Mouse (Mus musculus) frontal cortex, postnatal 36 days (tissue): ENCODE results near the gene Adgrv1.
A peak's percentile ranks its signal among the peaks of the same experiment; 100 is the strongest.

Experiments
- DNase-seq, 2 experiments: peaks; one replicate each; pipeline ENCODE4 v3.0.0; 2022; ENCODE audit warnings: low spot score in 2 of 2

Adgrv1 gene

GRCm38 (mm10) chr13:81239836-81240235, 393.1 kb downstream of the Adgrv1 start:
- DNase-seq: no peak

GRCm38 (mm10) chr13:81239427-81239826, 393.5 kb downstream of the Adgrv1 start:
- no peak for DNase-seq

DNA sequence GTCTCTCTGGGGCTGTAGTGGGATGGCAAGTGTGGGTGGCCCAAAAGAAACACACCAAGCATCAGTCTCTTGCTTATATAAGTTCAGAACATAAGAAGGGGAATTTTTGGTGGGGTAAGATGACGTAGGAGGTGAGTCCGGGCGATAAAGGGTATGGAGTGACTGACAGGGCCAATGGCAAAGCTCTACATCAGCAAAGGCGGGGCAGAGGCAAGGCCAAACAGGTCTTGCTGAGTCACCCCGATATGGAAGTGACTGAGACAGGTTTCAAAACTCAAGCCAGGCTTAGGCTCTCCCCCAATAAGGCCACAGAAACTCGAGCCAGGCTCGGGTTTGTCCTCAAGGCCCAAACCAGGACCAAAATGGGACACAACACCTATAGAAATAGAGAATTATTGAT, 394.1 kb downstream of the Adgrv1 start:
- DNase-seq: no peak

- DNase-seq: no peak
Observed at GRCm38 (mm10) chr13:81237947-81238346, 395.0 kb downstream of the Adgrv1 start.

DNA sequence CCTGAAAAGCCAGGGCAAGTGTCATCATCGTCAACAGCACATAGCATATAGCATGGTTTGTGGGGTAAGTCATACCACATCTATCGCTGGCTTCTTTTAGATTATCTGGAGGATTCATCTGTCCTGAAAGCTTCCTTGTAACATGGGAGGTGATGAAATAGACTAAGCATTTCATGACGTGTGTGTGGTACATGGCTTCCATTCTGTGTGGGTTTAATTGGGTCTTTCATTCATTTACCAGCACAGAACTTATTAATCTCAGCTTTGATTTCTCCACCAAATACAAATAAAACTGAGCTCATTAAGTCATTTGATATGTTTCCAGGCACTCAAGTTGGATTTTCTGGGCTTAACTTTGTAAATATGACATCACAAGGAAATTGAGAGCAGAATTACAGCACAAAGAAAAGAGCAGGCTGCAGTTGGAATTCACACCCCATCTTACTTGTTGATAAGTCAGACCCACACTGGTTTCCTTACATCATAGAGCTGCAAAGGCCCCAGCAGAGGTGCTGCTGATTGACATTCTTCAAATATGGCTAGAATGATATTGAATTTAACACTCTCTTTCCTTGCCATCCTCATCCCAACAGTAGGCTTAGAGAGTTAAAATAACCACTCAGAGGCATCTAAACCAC, 396.1 kb downstream of the Adgrv1 start:
- no peak for DNase-seq

DNA sequence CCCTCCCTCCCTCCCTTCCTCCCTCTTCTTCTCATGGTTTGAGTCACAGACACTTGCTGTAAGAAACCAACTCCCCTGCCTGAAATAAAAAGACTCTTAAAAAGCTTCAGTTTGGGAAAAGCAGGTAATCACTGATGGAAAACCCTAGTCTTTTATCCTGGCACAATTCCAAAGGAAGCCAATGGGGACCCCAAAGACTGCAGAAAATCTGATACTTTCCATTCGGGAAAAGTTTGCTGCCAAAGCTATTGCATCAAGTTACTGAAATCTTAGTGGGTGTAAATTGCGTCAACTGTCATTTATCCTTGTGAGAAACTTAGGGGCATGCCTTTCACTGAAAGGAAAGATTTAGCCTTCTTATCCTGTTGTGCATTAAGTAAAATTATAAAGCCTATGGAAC, 398.9 kb downstream of the Adgrv1 start:
- no peak for DNase-seq

DNA sequence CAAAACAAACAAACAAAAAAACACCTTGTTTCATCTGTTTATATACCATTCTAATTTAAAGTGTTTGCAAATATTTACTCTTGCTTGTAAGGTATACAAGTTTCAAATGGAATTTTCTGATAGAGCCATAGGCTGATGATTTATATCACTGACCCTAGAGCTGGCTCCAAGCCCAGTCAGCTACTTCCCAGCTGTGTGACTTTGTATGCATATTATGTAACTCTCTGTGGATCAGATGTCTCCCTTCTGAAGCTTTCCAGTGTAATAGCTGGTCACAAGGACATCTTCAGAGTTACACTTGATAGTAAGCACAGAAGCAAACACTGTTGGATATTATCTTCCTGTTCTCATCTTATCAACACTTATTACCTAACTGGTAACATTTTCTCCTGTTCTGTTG, 400.1 kb downstream of the Adgrv1 start:
- no peak for DNase-seq

GRCm38 (mm10) chr13:81230161-81230560, 402.8 kb downstream of the Adgrv1 start:
- DNase-seq: no peak

DNA sequence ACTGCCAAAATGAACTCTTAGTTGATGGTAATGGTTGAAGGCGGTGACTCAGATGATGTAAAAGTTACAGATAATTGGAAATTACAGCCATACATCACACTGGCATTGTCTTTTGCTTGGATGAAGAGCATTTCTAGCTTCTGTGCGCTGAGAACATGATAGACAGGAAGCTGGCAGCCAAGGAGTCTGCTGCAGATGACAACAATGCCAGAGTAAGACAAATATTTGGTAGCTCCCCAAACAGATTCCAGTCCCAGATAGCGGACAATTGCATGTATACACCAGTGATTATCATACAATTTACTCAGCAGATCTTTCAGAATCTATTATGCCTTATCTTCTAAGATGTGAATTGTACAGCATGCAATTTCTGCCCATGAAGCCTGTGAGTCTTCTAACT, 409.2 kb downstream of the Adgrv1 start:
- DNase-seq: no peak

DNA sequence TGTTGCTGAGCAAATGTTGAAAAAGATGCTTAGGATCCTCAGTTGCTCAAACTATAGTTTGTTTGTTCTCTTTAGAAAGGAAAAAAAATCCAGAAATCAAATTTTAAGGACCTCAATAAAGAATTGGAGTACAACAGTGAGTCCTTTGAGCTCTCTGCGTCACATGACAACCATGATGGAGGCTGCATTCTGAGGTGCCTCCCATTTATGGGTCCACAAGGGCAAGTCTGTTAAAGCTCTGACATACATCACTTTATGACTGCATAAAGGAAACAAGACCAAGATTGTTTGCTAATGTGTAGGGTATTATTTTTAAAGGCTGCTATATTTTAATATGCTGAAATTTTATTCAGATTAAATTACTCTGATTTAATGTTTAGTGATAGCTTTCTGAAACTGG, 410.6 kb downstream of the Adgrv1 start:
- DNase-seq: no peak

DNA sequence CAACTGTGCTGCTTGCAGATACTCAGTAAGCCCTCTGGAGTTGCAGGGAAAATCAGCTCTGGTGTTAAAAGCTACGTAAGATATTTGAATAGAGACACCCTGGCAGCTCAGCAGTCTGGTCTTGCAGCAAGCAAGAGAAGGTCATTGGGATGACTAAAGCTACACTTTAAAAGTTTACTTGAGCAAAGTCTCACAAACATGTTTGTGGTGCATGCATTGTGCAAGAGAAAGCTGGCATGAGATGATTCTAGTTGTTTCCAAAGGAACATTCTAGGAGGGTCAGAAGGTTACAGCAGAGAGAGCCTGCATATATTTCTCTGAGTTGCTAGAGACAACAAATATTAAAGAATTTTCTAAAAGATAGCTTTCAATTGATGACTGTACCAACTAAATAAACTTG, 421.5 kb downstream of the Adgrv1 start:
- DNase-seq: no peak

DNA sequence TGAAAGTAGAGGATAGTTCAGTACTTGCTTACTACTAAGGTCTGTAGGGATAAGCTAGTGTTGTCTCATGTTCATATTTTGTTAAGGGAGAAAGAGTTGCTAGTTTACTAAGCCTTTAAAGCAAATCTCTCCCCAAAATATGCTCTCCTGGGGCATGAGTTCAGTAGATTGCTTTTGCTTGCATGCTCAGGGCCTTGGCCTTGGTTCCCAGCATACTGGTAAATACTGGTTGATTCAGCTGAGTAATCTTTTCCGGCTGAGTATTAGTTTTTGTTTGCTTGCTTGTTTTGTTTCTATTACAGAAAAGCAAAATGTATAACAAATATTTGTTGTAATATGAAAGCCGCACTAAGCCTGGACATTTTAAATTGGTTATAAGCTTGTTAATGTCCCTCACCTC, 422.4 kb downstream of the Adgrv1 start:
- DNase-seq: no peak

GRCm38 (mm10) chr13:81209815-81210214, 423.1 kb downstream of the Adgrv1 start:
- no peak for DNase-seq

GRCm38 (mm10) chr13:81208106-81208613, 424.8 kb downstream of the Adgrv1 start:
- no peak for DNase-seq

- no peak for DNase-seq
Observed at GRCm38 (mm10) chr13:81181966-81182908, 450.7 kb downstream of the Adgrv1 start.

DNA sequence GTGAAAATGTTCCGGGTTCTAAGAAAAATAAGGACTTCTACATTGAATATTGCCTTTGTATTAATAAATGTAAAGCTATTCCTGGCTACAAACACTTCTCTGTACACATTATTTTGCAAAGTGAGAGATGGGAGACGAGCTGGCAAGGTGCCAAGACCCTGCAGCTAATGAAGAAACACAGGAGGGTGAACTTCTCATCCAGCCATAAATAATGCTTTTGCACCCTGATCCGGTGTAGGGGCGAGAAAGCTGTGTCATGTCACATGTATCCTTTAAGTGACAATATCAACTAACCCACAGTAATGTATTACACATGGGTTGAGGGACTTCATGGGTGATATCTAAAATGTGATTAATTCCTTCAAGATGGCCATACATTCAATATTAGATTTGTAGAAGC, 451.5 kb downstream of the Adgrv1 start:
- no peak for DNase-seq

DNA sequence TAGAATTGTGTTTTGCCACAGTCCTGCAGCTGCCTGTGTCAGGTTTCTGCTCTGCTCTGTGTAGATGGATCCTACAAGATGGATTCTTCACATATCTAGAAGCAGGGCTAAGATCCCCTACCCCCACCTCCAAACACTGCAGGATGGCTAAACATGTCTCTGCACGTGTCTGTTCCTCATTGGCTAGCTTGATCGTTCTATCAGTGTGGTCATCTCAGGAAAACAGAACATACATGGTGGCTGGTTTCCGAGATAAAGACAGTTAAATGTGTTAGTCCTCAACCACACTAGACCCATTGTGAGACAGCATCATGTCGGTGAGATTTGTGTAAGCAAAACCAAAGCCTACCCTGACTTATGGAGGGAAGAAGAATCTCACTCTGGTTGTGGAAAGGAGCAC, 456.1 kb downstream of the Adgrv1 start:
- no peak for DNase-seq

- DNase-seq: no peak
Observed at GRCm38 (mm10) chr13:81176071-81176470, 456.9 kb downstream of the Adgrv1 start.

DNA sequence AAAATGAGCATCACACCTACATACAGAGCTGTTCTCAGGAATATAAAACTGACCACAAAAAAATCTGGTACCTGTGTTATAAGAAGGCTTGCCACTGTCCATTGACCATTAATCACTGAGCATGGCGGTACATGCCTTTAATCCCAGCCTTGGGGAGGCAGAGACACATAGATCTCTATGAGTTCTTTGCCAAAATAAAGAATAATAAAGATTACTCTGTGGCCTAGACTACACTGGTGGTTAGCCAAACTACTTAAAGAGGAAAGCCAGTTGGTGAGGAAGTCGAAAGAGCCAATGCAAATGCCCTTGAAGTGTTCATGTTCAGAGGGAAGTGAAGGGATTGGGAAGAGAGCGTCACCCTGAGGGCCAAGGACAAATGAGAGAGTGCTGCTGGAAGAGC, 461.8 kb downstream of the Adgrv1 start:
- DNase-seq: no peak

DNA sequence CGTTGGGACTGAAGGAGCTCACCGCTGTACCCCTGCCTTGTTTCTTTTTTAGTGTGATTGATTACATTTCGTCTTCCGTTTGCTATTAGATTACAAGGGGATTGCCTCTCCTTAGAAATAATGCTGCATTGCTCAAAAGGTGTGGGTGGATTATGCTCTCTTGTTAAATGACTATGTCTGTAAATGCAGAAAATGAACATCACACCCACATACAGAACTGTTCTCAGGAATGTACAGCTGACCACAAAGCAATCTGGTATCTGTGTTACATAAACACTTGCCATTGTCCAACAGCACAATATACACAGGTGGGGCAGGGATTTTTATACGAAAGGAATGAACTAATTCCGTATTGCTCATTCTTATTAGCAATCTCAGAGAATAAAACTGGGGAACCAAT, 465.5 kb downstream of the Adgrv1 start:
- no peak for DNase-seq

DNA sequence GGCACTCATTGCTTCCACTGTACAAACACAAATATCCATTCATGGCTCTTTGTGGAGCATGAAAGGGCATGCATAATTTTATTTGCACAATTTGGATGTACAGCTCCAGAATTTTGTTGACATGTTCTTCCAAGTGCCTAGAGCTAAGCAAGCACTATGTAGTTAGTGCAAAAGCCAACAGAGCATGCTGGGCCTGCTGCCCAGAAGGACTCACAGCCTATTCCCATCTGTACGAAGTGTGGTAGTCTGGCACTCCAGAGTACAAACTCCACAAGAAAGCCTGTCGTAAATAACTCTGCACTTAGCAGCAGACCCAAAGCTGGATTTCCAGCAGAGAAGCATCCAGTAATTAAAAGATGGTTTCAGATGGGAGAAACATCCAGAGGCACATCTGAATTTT, 473.1 kb downstream of the Adgrv1 start:
- no peak for DNase-seq

GRCm38 (mm10) chr13:81155322-81155721, 477.6 kb downstream of the Adgrv1 start:
- peak; percentile 21 to 47 for DNase-seq

GRCm38 (mm10) chr13:81144434-81144833, 488.5 kb downstream of the Adgrv1 start:
- DNase-seq: no peak
